Mouse (Mus musculus): Measurements from ENCODE around the gene Hexim2. TPM values are rescaled to one million over a fixed set of nuclear protein-coding genes. Genes with fewer than 3 reads are reported as not detected.

Hexim2 gene
- polyA plus RNA-seq, 1 experiment from 2014 or later, result 4.7 TPM

GRCm38 (mm10) chr11:103174891-103175391 is 42.7 kb downstream of the Hexim2 start:
- 10% methylated on average over 8 of the region's 8 CpGs for WGBS (ENCODE audit: insufficient replicate concordance)
- Histone ChIP-seq H3K27ac (replicated peaks) (peak overlapping the region; percentile 64), H3K4me3 (replicated peaks) (no peak overlapping the region), H3K4me2 (peak overlapping the region; percentile 69), H3K36me3 (replicated peaks) (no peaks in the 10 kb centered on the region), H3K9me3 (replicated peaks) (no peaks in the 10 kb centered on the region), H3K9ac (no peak overlapping the region), H3K4me1 (replicated peaks) (peaks cover 45% of the 10 kb centered on the region), H3K27me3 (peaks cover 35% of the 10 kb centered on the region)
- ATAC-seq (ENCODE audit: insufficient read depth), result peak; percentile 58

GRCm38 (mm10) chr11:103175688-103176442 is 43.6 kb downstream of the Hexim2 start:
- H3K4me2 ChIP-seq, result peak overlapping the region; percentile 20
- no peak overlapping the region for H3K9ac ChIP-seq
- H3K9me3 ChIP-seq (replicated peaks), result no peaks in the 10 kb centered on the region
- peaks cover 40% of the 10 kb centered on the region for H3K4me1 ChIP-seq (replicated peaks)
- H3K36me3 ChIP-seq (replicated peaks), result no peaks in the 10 kb centered on the region
- WGBS (ENCODE audit: insufficient replicate concordance), result 40% methylated on average over 14 of the region's 14 CpGs
- H3K27ac ChIP-seq (replicated peaks), result 0 out of 2 replicates have a peak overlapping the region, but pooled peaks have one; percentile 11
- H3K4me3 ChIP-seq (replicated peaks), result no peak overlapping the region
- ATAC-seq (ENCODE audit: insufficient read depth), result no peak
- H3K27me3 ChIP-seq, result peaks cover 26% of the 10 kb centered on the region

- no peak for ATAC-seq (ENCODE audit: insufficient read depth)
- no peaks in the 10 kb centered on the region for H3K36me3 ChIP-seq (replicated peaks)
- no peak overlapping the region for H3K4me3 ChIP-seq (replicated peaks)
- peaks cover 33% of the 10 kb centered on the region for H3K4me1 ChIP-seq (replicated peaks)
- H3K4me2 ChIP-seq, result 0 out of 2 replicates have a peak overlapping the region, but pooled peaks have one; percentile 15
- H3K27ac ChIP-seq (replicated peaks), result no peak overlapping the region
- peaks cover 19% of the 10 kb centered on the region for H3K27me3 ChIP-seq
- no peak overlapping the region for H3K9ac ChIP-seq
- no peaks in the 10 kb centered on the region for H3K9me3 ChIP-seq (replicated peaks)
- 74% methylated on average over 1 of the region's 1 CpGs for WGBS (ENCODE audit: insufficient replicate concordance)
Measured at GRCm38 (mm10) chr11:103176510-103176909, 44.3 kb downstream of the Hexim2 start.

GRCm38 (mm10) chr11:103177216-103177615 is 45.0 kb downstream of the Hexim2 start:
- H3K27me3 ChIP-seq, result peaks cover 12% of the 10 kb centered on the region
- no peaks in the 10 kb centered on the region for H3K9me3 ChIP-seq (replicated peaks)
- H3K27ac ChIP-seq (replicated peaks), result no peak overlapping the region
- H3K4me3 ChIP-seq (replicated peaks), result no peak overlapping the region
- no peak for ATAC-seq (ENCODE audit: insufficient read depth)
- no peak overlapping the region for H3K9ac ChIP-seq
- no peaks in the 10 kb centered on the region for H3K36me3 ChIP-seq (replicated peaks)
- H3K4me2 ChIP-seq, result peak overlapping the region; percentile 15
- H3K4me1 ChIP-seq (replicated peaks), result peaks cover 32% of the 10 kb centered on the region
- 53% methylated on average over 5 of the region's 5 CpGs for WGBS (ENCODE audit: insufficient replicate concordance)

- WGBS (ENCODE audit: insufficient replicate concordance), result 34% methylated on average over 15 of the region's 15 CpGs
- no peaks in the 10 kb centered on the region for H3K9me3 ChIP-seq (replicated peaks)
- H3K27ac ChIP-seq (replicated peaks), result no peak overlapping the region
- ATAC-seq (ENCODE audit: insufficient read depth), result peak; percentile 17; the same call in 1 of the 2 replicates
- no peak overlapping the region for H3K4me3 ChIP-seq (replicated peaks)
- peak overlapping the region; percentile 15; the same call in 1 of the 2 replicates for H3K4me2 ChIP-seq
- peaks cover 5% of the 10 kb centered on the region; the same call in 1 of the 2 replicates for H3K27me3 ChIP-seq
- no peaks in the 10 kb centered on the region for H3K36me3 ChIP-seq (replicated peaks)
- H3K9ac ChIP-seq, result no peak overlapping the region
- peaks cover 32% of the 10 kb centered on the region for H3K4me1 ChIP-seq (replicated peaks)
Measured at GRCm38 (mm10) chr11:103177815-103178485, 45.7 kb downstream of the Hexim2 start.

GRCm38 (mm10) chr11:103178748-103179147 is 46.5 kb downstream of the Hexim2 start:
- Histone ChIP-seq H3K9ac (no peak overlapping the region), H3K27me3 (no peaks in the 10 kb centered on the region), H3K4me2 (no peak overlapping the region), H3K4me3 (replicated peaks) (no peak overlapping the region), H3K4me1 (replicated peaks) (peaks cover 25% of the 10 kb centered on the region), H3K36me3 (replicated peaks) (no peaks in the 10 kb centered on the region), H3K9me3 (replicated peaks) (no peaks in the 10 kb centered on the region), H3K27ac (replicated peaks) (no peak overlapping the region)
- 72% methylated on average over 8 of the region's 8 CpGs for WGBS (ENCODE audit: insufficient replicate concordance)
- ATAC-seq (ENCODE audit: insufficient read depth), result no peak

GRCm38 (mm10) chr11:103180426-103180825 is 48.2 kb downstream of the Hexim2 start:
- Histone ChIP-seq H3K4me2 (no peak overlapping the region), H3K4me1 (replicated peaks) (peaks cover 11% of the 10 kb centered on the region; the same call in 1 of the 2 replicates), H3K9ac (no peak overlapping the region), H3K27ac (replicated peaks) (no peak overlapping the region), H3K4me3 (replicated peaks) (no peak overlapping the region), H3K9me3 (replicated peaks) (no peaks in the 10 kb centered on the region), H3K27me3 (no peaks in the 10 kb centered on the region), H3K36me3 (replicated peaks) (no peaks in the 10 kb centered on the region)
- 50% methylated on average over 1 of the region's 1 CpGs for WGBS (ENCODE audit: insufficient replicate concordance)
- no peak for ATAC-seq (ENCODE audit: insufficient read depth)

- H3K9me3 ChIP-seq (replicated peaks), result no peaks in the 10 kb centered on the region
- WGBS (ENCODE audit: insufficient replicate concordance), result 57% methylated on average over 9 of the region's 9 CpGs
- H3K9ac ChIP-seq, result no peak overlapping the region
- H3K4me2 ChIP-seq, result no peak overlapping the region
- no peak overlapping the region for H3K27ac ChIP-seq (replicated peaks)
- ATAC-seq (ENCODE audit: insufficient read depth), result no peak
- no peaks in the 10 kb centered on the region for H3K36me3 ChIP-seq (replicated peaks)
- no peak overlapping the region for H3K4me3 ChIP-seq (replicated peaks)
- no peaks in the 10 kb centered on the region for H3K27me3 ChIP-seq
- H3K4me1 ChIP-seq (replicated peaks), result 0 out of 2 replicates have a peak, but pooled peaks cover 3% of the 10 kb centered on the region
Measured at GRCm38 (mm10) chr11:103181349-103181748, 49.1 kb downstream of the Hexim2 start.

- Histone ChIP-seq H3K36me3 (replicated peaks) (no peaks in the 10 kb centered on the region), H3K4me3 (replicated peaks) (no peak overlapping the region), H3K4me2 (no peak overlapping the region), H3K9me3 (replicated peaks) (no peaks in the 10 kb centered on the region), H3K27ac (replicated peaks) (no peak overlapping the region), H3K4me1 (replicated peaks) (no peaks in the 10 kb centered on the region), H3K9ac (no peak overlapping the region), H3K27me3 (no peaks in the 10 kb centered on the region)
- WGBS (ENCODE audit: insufficient replicate concordance), result 61% methylated on average over 3 of the region's 3 CpGs
- ATAC-seq (ENCODE audit: insufficient read depth), result no peak
Measured at GRCm38 (mm10) chr11:103181911-103182310, 49.7 kb downstream of the Hexim2 start.

GRCm38 (mm10) chr11:103184891-103185290 is 52.7 kb downstream of the Hexim2 start:
- no peaks in the 10 kb centered on the region for H3K36me3 ChIP-seq (replicated peaks)
- no peak overlapping the region for H3K4me2 ChIP-seq
- H3K4me3 ChIP-seq (replicated peaks), result no peak overlapping the region
- ATAC-seq (ENCODE audit: insufficient read depth), result no peak
- no peak overlapping the region for H3K9ac ChIP-seq
- H3K4me1 ChIP-seq (replicated peaks), result no peaks in the 10 kb centered on the region
- H3K27ac ChIP-seq (replicated peaks), result no peak overlapping the region
- H3K27me3 ChIP-seq, result no peaks in the 10 kb centered on the region
- H3K9me3 ChIP-seq (replicated peaks), result no peaks in the 10 kb centered on the region
- WGBS (ENCODE audit: insufficient replicate concordance), result 53% methylated on average over 2 of the region's 2 CpGs
